In the genomic region with DNA sequence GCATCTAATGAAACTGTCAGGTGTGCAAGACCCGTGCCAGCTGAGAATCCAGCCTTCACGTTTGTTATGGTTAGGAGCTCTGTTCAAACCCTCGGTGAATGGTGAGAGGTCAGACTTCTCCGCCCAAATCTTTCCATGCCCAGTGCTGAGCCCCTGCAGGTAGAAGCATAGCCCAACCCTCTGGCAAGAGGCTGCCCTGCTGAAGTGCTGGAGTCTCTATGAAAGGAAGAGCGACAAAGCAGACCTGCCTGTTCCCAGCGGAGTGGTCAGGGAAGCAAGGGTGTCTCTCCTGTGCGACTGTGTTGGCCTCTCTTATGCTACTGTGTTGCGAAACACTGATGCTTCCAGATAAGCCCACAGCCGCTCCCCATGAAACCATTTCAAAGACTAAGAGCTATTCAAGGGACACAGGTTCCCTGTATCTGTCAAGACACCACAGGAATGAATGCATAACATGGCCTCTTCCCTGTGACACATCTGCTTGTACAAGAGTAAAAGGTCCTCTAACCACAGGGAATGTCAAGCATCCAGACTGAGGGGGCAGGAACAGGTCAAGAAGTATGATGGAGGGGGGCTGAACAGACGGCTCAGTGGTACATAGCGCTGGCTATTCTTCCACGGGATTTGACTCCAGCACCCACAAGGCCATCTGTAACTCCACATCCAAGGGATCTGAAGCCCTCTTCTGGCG, we compare ENCODE assay signal across 9 mouse cellular contexts. TPM values are rescaled to one million over a fixed set of nuclear protein-coding genes. Genes with fewer than 3 reads are reported as not detected.
DNase-seq lines count a peak whose midpoint lies in the region; ATAC-seq lines count a peak whose summit lies in the region.
"Had no signal": no experiment of that assay in that cellular context is flagged by ENCODE, and none has a peak within 500 bp of the region (broad histone marks: within the 10 kb centered on the region; RNA-seq: fewer than 3 reads in every experiment).

No protein-coding gene starts in this region.

- H3K9ac ChIP-seq in heart, embryonic 12.5 days, result no peak overlapping the region
- no peak overlapping the region for H3K9ac ChIP-seq in neural tube, embryonic 11.5 days (ENCODE audit: low read length)
- H3K9ac ChIP-seq in intestine, embryonic 15.5 days, result no peak overlapping the region
- no peak overlapping the region for H3K9ac ChIP-seq in neural tube, embryonic 14.5 days (replicated peaks; ENCODE audit: low read depth, low read length)

- WGBS in heart, embryonic 12.5 days, result 37% methylated on average over 13 of the region's 13 CpGs
- 44% methylated on average over 13 of the region's 13 CpGs for WGBS in neural tube, embryonic 11.5 days
- WGBS in intestine, embryonic 15.5 days, result 28% methylated on average over 13 of the region's 13 CpGs
- 43% methylated on average over 13 of the region's 13 CpGs for WGBS in neural tube, embryonic 14.5 days

- H3K27ac ChIP-seq in heart, embryonic 12.5 days (ENCODE audit: poor library complexity, severe bottlenecking), result no peak overlapping the region
- no peak overlapping the region for H3K27ac ChIP-seq in neural tube, embryonic 11.5 days (ENCODE audit: low read depth, low read length)
- no peak overlapping the region for H3K27ac ChIP-seq in intestine, embryonic 15.5 days
- H3K27ac ChIP-seq in neural tube, embryonic 14.5 days (ENCODE audit: low read depth, low read length), result no peak overlapping the region
- H3K27ac ChIP-seq: macrophage had no signal

- ATAC-seq in heart, embryonic 12.5 days (ENCODE audit: insufficient number of reproducible peaks, low FRiP score), result no peak
- ATAC-seq in neural tube, embryonic 11.5 days (ENCODE audit: insufficient read depth, low FRiP score, low TSS enrichment), result no peak
- peak; percentile 67 for ATAC-seq in intestine, embryonic 15.5 days
- no peak for ATAC-seq in neural tube, embryonic 14.5 days (ENCODE audit: low read depth)

- no peak overlapping the region for H3K4me3 ChIP-seq in heart, embryonic 12.5 days
- no peak overlapping the region for H3K4me3 ChIP-seq in neural tube, embryonic 11.5 days (ENCODE audit: low read depth, low read length)
- no peak overlapping the region for H3K4me3 ChIP-seq in intestine, embryonic 15.5 days (replicated peaks)
- no peak overlapping the region for H3K4me3 ChIP-seq in neural tube, embryonic 14.5 days (ENCODE audit: low read depth, low read length)

- H3K27me3 ChIP-seq in heart, embryonic 12.5 days (replicated peaks), result peaks cover 30% of the 10 kb centered on the region
- peaks cover 5% of the 10 kb centered on the region; the same call in 1 of the 2 replicates for H3K27me3 ChIP-seq in neural tube, embryonic 11.5 days (ENCODE audit: control insufficient read depth, insufficient read depth, low read length)
- peaks cover 16% of the 10 kb centered on the region for H3K27me3 ChIP-seq in intestine, embryonic 15.5 days (replicated peaks)
- H3K27me3 ChIP-seq in neural tube, embryonic 14.5 days (ENCODE audit: control insufficient read depth, insufficient read depth, low read length), result peaks cover 3% of the 10 kb centered on the region

- no peak for DNase-seq in heart, adult 18-20 months
- peak; percentile 25 for DNase-seq in neural tube, embryonic 11.5 days (ENCODE audit: low spot score)
- no peak for DNase-seq in neural tube, embryonic 10.5 days (ENCODE audit: extremely low spot score, low spot score)
- no peak for DNase-seq in T-cell, adult 2 months (ENCODE audit: low spot score)
- DNase-seq in cerebellum, postnatal 25 days, result no peak

- H3K4me2 ChIP-seq in heart, embryonic 12.5 days, result peak overlapping the region; percentile 80
- no peak overlapping the region for H3K4me2 ChIP-seq in neural tube, embryonic 11.5 days (ENCODE audit: low read depth)
- H3K4me2 ChIP-seq in intestine, embryonic 15.5 days (replicated peaks), result peak overlapping the region; percentile 58; the same call in 1 of the 2 replicates
- H3K4me2 ChIP-seq in neural tube, embryonic 14.5 days (ENCODE audit: low read depth, low read length), result peak overlapping the region; percentile 45; the same call in 1 of the 2 replicates

- H3K4me1 ChIP-seq in heart, embryonic 12.5 days (replicated peaks), result peaks cover 16% of the 10 kb centered on the region
- H3K4me1 ChIP-seq in neural tube, embryonic 11.5 days (ENCODE audit: control insufficient read depth, insufficient read depth, low read length), result peaks cover 6% of the 10 kb centered on the region
- H3K4me1 ChIP-seq in intestine, embryonic 15.5 days (replicated peaks), result peaks cover 9% of the 10 kb centered on the region; the same call in 1 of the 2 replicates
- no peaks in the 10 kb centered on the region for H3K4me1 ChIP-seq in neural tube, embryonic 14.5 days (ENCODE audit: control insufficient read depth, insufficient read depth, low read length)

- no peaks in the 10 kb centered on the region for H3K9me3 ChIP-seq in heart, embryonic 12.5 days (replicated peaks)
- no peaks in the 10 kb centered on the region for H3K9me3 ChIP-seq in neural tube, embryonic 11.5 days (ENCODE audit: control insufficient read depth, low read length)
- H3K9me3 ChIP-seq in intestine, embryonic 15.5 days, result no peaks in the 10 kb centered on the region
- H3K9me3 ChIP-seq in neural tube, embryonic 14.5 days (ENCODE audit: control insufficient read depth, low read length), result no peaks in the 10 kb centered on the region

- H3K36me3 ChIP-seq in heart, embryonic 12.5 days, result no peaks in the 10 kb centered on the region
- no peaks in the 10 kb centered on the region for H3K36me3 ChIP-seq in neural tube, embryonic 11.5 days (ENCODE audit: control insufficient read depth, insufficient read depth, low read length)
- no peaks in the 10 kb centered on the region for H3K36me3 ChIP-seq in intestine, embryonic 15.5 days
- H3K36me3 ChIP-seq in neural tube, embryonic 14.5 days (ENCODE audit: control insufficient read depth, insufficient read depth, low read length), result no peaks in the 10 kb centered on the region

RNA-seq across cellular contexts. Expression of a gene that starts 44.8 kb away (rescaled TPM):
- 77.9 and 81.6 TPM in 2 replicates for polyA plus RNA-seq in heart, embryonic 12.5 days (2016; fragmentation: Nextera tagmentation; extraction: Ambion mirVana)
- 10 to 100 TPM; 47.1 to 49.1 TPM for total RNA-seq in heart, adult 18-20 months (2021)
- polyA plus RNA-seq in neural tube, embryonic 11.5 days (2014; fragmentation: Nextera tagmentation; extraction: Ambion mirVana), result 139 and 143 TPM in 2 replicates
- polyA plus RNA-seq in intestine, embryonic 15.5 days (2015; fragmentation: Nextera tagmentation; extraction: Ambion mirVana), result 128 and 131 TPM in 2 replicates
- polyA plus RNA-seq in neural tube, embryonic 14.5 days (2014; fragmentation: Nextera tagmentation; extraction: Ambion mirVana), result 73.5 and 85.4 TPM in 2 replicates

RNA-seq across cellular contexts. Expression of a gene that starts 45.7 kb away (rescaled TPM):
- polyA plus RNA-seq in heart, embryonic 12.5 days (2016; fragmentation: Nextera tagmentation; extraction: Ambion mirVana), result 3.9 and 4.0 TPM in 2 replicates
- total RNA-seq in heart, adult 18-20 months (2021), result 10 to 100 TPM; 10.4 to 11.1 TPM
- 8.5 and 10.5 TPM in 2 replicates for polyA plus RNA-seq in neural tube, embryonic 11.5 days (2014; fragmentation: Nextera tagmentation; extraction: Ambion mirVana)
- 4.0 and 4.6 TPM in 2 replicates for polyA plus RNA-seq in intestine, embryonic 15.5 days (2015; fragmentation: Nextera tagmentation; extraction: Ambion mirVana)
- 10.4 and 11.9 TPM in 2 replicates for polyA plus RNA-seq in neural tube, embryonic 14.5 days (2014; fragmentation: Nextera tagmentation; extraction: Ambion mirVana)
